Mouse (Mus musculus): ENCODE results near the gene Yif1b.
"Not testable (repeated sequence)": the region's sequence is repeated elsewhere in the genome, so short reads cannot be mapped to it uniquely, and the experiment has no call there.

The Yif1b gene

DNA sequence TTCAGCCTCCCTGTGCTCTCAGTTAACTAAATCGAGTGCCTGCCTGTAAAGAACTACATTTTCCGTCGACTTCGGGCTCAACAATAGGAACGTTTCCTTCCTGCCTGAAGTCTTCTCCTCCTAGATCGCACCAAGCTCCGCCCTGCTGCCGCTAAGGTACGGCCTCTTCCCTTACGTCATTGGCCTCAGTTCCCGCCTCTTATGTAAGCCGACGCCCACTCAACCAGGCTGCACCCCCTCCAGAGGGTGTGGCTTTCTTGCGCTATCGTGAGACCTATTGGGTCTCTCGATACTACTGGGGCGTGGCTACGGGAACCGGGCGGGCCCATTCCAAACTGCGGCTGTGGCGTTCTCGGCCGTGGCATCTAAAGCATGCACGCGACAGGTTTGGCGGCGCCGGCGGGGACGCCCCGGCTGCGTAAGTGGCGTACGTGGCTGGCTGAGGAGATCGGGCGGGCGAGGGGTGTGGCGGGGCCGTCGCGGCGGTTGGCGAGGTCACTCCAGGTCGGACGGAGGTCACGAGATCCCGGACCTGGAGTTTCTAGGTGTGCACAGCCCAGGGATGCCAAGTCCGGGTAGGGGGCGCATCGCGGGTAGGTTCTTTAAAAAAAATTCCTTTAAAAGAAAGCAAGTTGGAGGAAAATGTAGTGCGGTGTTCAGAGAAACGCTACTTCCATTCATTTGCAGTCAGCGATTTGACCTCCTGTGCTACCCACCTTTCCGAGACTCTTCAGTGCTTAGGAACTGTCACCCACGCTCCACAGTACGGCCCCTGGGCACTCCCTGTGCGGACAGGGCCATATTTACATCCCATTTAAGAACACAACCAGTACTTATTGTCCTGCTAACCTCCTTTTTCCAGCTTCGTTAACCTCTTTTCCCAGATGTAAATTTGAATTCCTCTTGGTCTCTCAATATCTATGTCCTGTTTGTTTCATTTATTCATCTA, at the start of gene Yif1b:
Yif1b (plus strand) TSS at position 311 of the 949 bp plus-strand sequence.
- DNase-seq (ENCODE audit: low read depth, low spot score), result peak; percentile 100
- Histone ChIP-seq H3K36me3 (ENCODE audit: control insufficient read depth, insufficient read depth, low read length, poor library complexity, severe bottlenecking) (no peaks in the 10 kb centered on the region), H3K27me3 (ENCODE audit: control insufficient read depth, insufficient read depth, low read length, poor library complexity, severe bottlenecking) (no peaks in the 10 kb centered on the region)

DNA sequence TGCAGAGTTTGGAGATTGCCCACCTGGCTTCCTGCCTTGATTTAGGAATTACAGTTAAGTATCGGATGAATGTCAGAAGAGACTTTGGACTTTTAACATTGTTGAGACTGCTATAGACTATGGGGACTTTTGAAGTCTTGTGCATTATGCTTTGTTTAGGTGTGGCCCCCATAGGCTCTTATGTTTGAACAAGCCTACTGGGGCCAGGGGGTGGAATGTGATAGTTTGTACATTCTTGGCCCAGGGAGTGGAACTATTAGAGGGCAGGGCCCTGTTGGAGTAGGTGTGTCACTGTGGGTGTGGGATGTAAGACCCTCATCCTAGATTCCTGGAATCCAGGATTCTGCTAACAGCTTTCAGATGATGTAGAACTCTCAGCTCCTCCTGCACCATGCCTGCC, 43.9 kb upstream of the Yif1b start:
- H3K36me3 ChIP-seq (ENCODE audit: control insufficient read depth, insufficient read depth, low read length, poor library complexity, severe bottlenecking); DNase-seq (ENCODE audit: low read depth, low spot score); H3K27me3 ChIP-seq (ENCODE audit: control insufficient read depth, insufficient read depth, low read length, poor library complexity, severe bottlenecking): not testable (repeated sequence)

DNA sequence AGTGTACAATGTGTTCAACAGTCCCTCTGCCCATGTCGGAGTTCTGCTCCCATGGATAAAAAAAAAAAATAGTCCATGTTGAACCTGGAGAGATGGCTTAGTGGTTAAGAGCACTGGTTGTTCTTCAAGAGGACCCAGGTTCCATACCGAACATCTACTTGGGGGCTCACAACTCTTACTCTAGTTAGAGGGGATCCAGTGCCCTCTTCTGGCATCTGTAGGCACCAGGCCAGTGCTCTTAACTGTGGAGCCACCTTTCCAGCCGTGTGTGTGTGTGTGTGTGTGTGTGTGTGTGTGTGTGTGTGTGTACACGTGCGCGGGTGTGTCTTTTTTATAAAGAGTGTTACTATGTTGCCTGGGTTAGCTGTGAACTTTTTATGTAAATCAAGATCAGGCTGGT, 35.6 kb upstream of the Yif1b start:
- DNase-seq (ENCODE audit: low read depth, low spot score), result peak; percentile 18
- H3K36me3 ChIP-seq (ENCODE audit: control insufficient read depth, insufficient read depth, low read length, poor library complexity, severe bottlenecking), result no peaks in the 10 kb centered on the region
- no peaks in the 10 kb centered on the region for H3K27me3 ChIP-seq (ENCODE audit: control insufficient read depth, insufficient read depth, low read length, poor library complexity, severe bottlenecking)

DNA sequence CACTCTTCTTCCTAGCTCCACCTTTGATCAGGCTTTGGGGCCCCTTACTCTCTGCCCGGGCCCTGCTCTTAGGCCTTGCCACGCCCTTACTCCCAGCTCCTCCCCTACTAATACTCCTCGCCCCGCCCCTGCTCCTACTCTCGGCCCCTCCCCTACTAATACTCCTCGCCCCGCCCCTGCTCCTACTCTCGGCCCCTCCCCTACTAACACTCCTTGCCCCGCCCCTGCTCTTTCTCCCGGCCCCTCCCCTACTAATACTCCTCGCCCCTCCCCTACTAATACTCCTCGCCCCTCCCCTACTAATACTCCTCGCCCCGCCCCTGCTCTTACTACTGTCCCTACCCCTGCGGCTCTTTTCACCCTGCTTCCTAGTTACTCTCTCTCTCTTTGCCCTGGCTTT, 27.1 kb upstream of the Yif1b start:
- not testable (repeated sequence) for DNase-seq (ENCODE audit: low read depth, low spot score)

DNA sequence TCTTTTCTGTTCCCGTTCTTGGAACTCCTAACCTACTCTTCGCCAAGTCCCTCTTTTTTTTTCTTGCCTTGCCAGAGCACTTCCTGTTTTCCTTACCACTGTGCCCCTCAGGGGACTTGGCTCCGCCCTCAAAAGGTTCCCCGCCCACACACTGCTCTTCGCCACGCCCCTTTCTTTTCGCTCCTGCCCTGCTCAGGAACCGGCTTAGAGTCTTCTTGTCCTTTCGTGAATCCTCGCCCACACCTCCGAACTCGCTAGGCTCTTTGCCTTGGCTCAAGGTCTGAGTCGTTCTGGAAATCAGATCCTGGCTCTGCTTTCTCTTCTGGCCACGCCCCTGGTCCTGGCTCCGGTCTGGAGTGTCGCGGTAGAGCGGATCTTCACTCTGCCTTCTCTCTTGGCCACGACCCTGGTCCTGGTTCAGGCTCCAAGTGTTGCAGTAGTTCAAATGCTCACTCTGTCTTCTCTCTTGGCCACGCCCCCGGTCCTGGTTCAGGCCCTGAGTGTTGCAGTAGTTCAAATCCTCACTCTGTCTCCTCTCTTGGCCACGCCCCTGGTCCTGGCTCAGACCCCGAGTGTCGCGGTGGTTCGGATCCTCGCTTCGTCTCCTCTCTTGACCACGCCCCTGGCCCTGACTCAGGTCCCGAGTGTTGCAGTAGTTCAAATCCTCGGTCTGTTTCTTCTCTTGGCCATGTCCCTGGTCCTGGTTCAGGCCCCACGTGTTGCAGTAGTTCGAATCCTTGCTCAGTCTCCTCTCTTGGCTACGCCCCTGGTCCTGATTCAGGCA, 26.5 kb upstream of the Yif1b start:
- DNase-seq (ENCODE audit: low read depth, low spot score), result peak; percentile 94
- Histone ChIP-seq H3K27me3 (ENCODE audit: control insufficient read depth, insufficient read depth, low read length, poor library complexity, severe bottlenecking) (no peaks in the 10 kb centered on the region), H3K36me3 (ENCODE audit: control insufficient read depth, insufficient read depth, low read length, poor library complexity, severe bottlenecking) (no peaks in the 10 kb centered on the region)

More for the DNA sequence above, 27.1 kb upstream of the Yif1b start:
- H3K27me3 ChIP-seq (ENCODE audit: control insufficient read depth, insufficient read depth, low read length, poor library complexity, severe bottlenecking); H3K36me3 ChIP-seq (ENCODE audit: control insufficient read depth, insufficient read depth, low read length, poor library complexity, severe bottlenecking): not testable (repeated sequence)

DNA sequence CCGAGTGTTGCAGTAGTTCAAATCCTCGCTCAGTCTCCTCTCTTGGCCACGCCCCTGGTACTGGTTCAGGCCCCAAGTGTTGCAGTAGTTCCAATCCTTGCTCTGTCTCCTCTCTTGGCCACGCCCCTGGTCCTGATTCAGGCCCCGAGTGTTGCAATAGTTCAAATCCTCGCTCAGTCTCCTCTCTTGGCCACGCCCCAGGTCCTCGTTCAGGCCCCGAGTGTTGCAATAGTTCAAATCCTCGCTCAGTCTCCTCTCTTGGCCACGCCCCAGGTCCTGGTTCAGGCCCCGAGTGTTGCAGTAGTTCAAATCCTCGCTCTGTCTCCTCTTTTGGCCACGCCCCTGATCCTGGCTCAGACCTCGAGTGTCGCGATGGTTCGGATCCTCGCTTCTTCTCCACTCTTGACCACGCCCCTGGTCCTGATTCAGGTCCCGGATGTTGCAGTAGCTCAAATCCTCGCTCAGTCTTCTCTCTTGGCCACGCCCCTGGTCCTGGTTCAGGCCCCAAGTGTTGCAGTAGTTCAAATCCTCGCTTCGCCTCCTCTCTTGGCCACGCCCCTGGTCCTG, 25.8 kb upstream of the Yif1b start:
- Histone ChIP-seq H3K36me3 (ENCODE audit: control insufficient read depth, insufficient read depth, low read length, poor library complexity, severe bottlenecking) (no peaks in the 10 kb centered on the region), H3K27me3 (ENCODE audit: control insufficient read depth, insufficient read depth, low read length, poor library complexity, severe bottlenecking) (no peaks in the 10 kb centered on the region)
- no peak for DNase-seq (ENCODE audit: low read depth, low spot score)

DNA sequence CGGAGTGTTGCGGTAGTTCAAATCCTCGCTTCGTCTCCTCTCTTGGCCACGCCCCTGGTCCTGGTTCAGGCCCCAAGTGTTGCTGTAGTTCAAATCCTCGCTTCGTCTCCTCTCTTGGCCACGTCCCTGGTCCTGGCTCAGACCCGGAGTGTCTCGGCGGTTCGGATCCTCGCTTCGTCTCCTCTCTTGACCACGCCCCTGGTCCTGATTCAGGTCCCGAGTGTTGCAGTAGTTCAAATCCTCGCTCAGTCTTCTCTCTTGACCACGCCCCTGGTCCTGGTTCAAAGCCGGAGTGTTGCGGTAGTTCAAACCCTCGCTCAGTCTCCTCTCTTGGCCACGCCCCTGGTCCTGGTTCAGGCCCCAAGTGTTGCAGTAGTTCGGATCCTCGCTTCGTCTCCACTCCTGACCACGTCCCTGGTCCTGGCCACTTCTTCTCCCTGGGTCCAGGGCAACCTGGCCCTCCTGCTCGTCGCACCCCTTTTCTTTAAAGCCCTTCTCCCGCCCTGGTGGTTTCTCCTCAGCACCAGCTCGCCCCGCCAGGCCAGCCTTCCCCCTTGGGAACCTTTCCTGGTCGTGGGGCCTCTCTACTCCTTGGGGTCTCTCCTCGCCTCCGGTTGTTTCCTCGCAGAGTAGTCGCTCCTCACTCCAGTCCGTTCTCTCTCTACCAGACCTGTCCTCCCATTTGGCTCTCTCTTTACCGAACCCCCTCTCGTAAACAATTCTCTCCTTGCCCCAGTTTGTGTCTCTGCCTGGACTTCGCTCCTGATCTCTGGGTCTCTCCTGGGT, 25.2 kb upstream of the Yif1b start:
- not testable (repeated sequence) for H3K27me3 ChIP-seq (ENCODE audit: control insufficient read depth, insufficient read depth, low read length, poor library complexity, severe bottlenecking); H3K36me3 ChIP-seq (ENCODE audit: control insufficient read depth, insufficient read depth, low read length, poor library complexity, severe bottlenecking); DNase-seq (ENCODE audit: low read depth, low spot score)

DNA sequence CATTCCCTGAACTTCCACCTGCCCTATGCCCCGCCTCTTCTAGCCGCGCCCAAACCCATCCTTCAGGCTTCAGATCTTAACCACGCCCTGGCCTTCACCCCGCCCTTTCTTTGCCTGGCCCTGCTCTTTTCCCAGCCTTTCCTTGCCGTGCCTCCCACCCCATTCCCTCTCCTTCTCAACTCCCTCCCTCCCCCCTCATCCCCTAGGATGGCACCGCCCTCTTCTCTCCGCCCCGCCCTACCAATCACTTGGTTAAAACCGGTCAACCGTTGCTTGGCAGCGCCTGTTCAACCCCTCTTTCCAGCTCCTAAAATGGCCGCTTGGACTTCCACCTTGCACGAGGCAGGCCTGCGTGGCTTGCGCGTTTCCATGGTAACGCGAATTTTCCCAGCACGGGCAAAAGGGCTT, 24.4 kb upstream of the Yif1b start, which contains the start of gene Catsperg1:
Catsperg1 (minus strand) TSS at position 361 of the 408 bp plus-strand sequence.
- DNase-seq (ENCODE audit: low read depth, low spot score), result no peak
- Histone ChIP-seq H3K27me3 (ENCODE audit: control insufficient read depth, insufficient read depth, low read length, poor library complexity, severe bottlenecking) (no peaks in the 10 kb centered on the region), H3K36me3 (ENCODE audit: control insufficient read depth, insufficient read depth, low read length, poor library complexity, severe bottlenecking) (no peaks in the 10 kb centered on the region)

DNA sequence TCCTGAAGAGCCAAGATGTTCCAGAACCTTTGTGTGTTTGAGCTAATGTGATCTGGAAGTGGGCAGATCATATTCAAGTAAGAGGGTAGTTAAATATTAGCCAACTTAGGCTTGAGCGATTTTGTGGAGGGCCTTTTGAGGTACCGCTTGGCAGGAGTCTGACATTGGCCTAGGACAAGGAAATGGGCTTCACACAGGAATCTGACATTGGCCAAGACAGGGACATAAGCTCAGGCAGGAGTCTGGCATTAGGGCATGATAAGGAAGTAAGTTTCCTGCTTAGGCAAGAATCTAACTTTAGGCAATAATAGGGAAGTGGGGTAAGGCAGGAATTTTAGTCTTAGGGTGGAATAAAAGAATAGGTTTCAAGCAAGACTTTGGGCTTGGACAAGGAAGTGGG, 23.9 kb upstream of the Yif1b start:
- Histone ChIP-seq H3K27me3 (ENCODE audit: control insufficient read depth, insufficient read depth, low read length, poor library complexity, severe bottlenecking) (no peaks in the 10 kb centered on the region), H3K36me3 (ENCODE audit: control insufficient read depth, insufficient read depth, low read length, poor library complexity, severe bottlenecking) (no peaks in the 10 kb centered on the region)
- no peak for DNase-seq (ENCODE audit: low read depth, low spot score)

DNA sequence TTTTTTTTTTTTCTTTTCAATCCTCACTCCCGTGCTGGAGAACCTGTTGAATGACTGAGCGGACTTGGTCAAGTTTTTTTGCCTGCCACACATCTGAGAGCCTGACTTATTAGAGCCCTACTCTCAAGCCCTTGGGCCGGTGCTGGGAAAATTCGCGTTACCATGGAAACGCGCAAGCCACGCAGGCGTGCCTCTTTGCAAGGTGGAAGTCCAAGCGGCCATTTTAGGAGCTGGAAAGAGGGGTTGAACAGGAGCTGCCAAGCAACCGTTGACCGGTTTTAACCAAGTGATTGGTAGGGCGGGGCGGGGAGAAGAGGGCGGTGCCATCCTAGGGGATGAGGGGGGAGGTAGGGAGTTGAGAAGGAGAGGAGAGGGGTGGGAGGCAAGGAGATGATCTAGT, 23.3 kb upstream of the Yif1b start:
- Histone ChIP-seq H3K27me3 (ENCODE audit: control insufficient read depth, insufficient read depth, low read length, poor library complexity, severe bottlenecking) (no peaks in the 10 kb centered on the region), H3K36me3 (ENCODE audit: control insufficient read depth, insufficient read depth, low read length, poor library complexity, severe bottlenecking) (no peaks in the 10 kb centered on the region)
- DNase-seq (ENCODE audit: low read depth, low spot score), result no peak

DNA sequence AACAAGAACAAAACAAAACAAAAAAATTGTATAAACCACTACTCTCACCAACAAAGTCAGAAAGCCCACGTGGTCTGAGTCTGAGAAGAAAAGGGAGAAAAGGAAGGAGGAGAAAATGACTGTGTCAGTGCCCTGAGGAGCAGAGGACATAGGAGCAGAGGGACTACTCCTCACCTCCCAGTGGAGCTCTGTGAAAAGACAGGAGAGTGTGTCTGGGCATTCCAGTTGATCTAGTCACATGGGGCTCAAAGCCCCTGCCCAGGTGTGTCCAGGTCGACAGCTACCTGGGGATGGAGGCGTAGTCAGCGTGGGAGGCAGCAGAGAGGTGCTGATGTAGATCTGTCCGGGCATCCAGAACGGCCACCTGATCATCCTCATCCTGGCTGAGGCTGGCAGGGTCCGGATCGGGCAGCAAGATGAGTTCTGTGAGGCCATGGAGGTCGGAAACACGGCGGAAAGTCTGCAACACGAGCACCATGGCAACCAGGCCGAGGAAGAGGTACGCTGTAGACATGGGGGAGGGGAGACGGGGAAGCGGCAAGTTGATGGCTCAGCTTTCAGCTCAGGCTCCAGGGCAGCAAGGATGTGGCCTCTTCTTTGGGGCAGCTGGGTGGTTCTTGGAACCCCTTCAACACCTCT, 13.3 kb upstream of the Yif1b start:
- DNase-seq (ENCODE audit: low read depth, low spot score), result no peak
- Histone ChIP-seq H3K36me3 (ENCODE audit: control insufficient read depth, insufficient read depth, low read length, poor library complexity, severe bottlenecking) (no peaks in the 10 kb centered on the region), H3K27me3 (ENCODE audit: control insufficient read depth, insufficient read depth, low read length, poor library complexity, severe bottlenecking) (no peaks in the 10 kb centered on the region)

DNA sequence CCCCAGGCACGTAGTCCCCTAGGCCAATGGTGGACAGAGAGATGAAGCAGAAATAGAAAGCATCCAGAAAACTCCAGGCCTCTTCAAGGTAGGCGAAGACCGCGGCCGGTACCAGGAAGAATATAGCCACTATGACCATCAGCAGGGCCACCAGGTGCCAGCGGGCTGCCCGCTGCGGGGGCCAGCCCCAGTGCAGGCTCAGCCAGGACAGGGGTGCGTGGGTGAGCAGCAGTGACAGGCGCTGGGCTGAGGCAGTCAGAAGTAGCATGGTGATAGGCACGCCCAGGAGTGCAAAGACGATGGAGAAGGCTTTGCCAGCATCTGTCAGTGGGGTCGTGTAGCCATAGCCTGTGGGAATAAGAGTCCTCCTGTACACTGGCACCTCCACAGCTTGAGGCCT, 12.6 kb upstream of the Yif1b start:
- Histone ChIP-seq H3K27me3 (ENCODE audit: control insufficient read depth, insufficient read depth, low read length, poor library complexity, severe bottlenecking) (no peaks in the 10 kb centered on the region), H3K36me3 (ENCODE audit: control insufficient read depth, insufficient read depth, low read length, poor library complexity, severe bottlenecking) (no peaks in the 10 kb centered on the region)
- no peak for DNase-seq (ENCODE audit: low read depth, low spot score)

DNA sequence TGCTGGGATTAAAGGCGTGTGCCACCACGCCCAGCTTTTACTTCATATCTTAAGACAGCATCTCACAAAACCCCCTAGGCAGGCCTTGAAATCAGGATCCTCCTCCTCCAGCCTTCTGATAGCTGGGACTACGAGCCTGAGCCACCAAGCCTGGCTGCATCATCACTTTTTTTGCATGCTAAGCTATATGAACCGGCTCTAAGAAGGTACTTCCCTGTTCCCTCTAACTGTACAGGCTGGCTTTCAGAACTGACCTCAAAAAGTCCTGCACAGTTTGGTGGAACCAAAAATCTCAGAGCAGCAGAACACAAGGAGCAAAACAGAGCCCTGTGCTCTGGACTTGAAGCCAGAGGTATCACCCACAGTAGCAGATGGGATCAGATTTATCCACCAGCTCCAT, 9.9 kb upstream of the Yif1b start:
- no peaks in the 10 kb centered on the region; the same call in 1 of the 2 replicates for H3K27me3 ChIP-seq (ENCODE audit: control insufficient read depth, insufficient read depth, low read length, poor library complexity, severe bottlenecking)
- DNase-seq (ENCODE audit: low read depth, low spot score), result no peak
- H3K36me3 ChIP-seq (ENCODE audit: control insufficient read depth, insufficient read depth, low read length, poor library complexity, severe bottlenecking), result no peaks in the 10 kb centered on the region

DNA sequence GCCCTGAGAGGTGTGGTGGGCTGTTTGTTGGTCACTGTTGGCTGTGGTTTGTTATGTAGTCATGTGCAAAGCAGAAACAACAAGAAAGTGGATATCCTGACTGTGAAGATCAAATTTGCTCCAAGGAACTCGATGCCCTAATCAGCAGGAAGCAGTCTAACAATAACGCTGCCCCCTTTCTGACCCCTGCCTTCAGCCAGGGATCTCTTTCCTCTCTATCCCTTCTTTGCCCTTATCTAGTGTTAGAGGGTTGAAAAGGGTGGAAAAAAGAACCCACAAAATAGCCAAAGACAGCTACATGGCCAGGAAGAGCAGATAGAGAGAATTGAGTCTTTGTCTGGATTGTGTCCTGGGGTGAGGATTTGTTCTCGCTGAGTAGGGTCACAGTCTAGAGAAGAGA, 7.6 kb upstream of the Yif1b start:
- DNase-seq (ENCODE audit: low read depth, low spot score), result no peak
- Histone ChIP-seq H3K36me3 (ENCODE audit: control insufficient read depth, insufficient read depth, low read length, poor library complexity, severe bottlenecking) (no peaks in the 10 kb centered on the region), H3K27me3 (ENCODE audit: control insufficient read depth, insufficient read depth, low read length, poor library complexity, severe bottlenecking) (no peaks in the 10 kb centered on the region; the same call in 1 of the 2 replicates)
